Mouse (Mus musculus) cerebellum, postnatal 14 days (tissue): Measurements from ENCODE around the gene Ceacam9.
"Not testable (repeated sequence)": the region's sequence is repeated elsewhere in the genome, so short reads cannot be mapped to it uniquely, and the experiment has no call there.

Source experiments
- DNase-seq, 2 experiments: peaks; one replicate each; pipeline ENCODE4 v3.0.0; 2021; ENCODE audit warnings: mixed read lengths in 2 of 2

The Ceacam9 gene

GRCm38 (mm10) chr7:16721629-16722028 is at the start of gene Ceacam9:
TSS of gene Ceacam9 (plus strand) at chr7:16721929.
- DNase-seq = no peak

- no peak for DNase-seq
These were observed 47.9 kb upstream of the Ceacam9 start for GRCm38 (mm10) chr7:16673823-16674222.

DNA sequence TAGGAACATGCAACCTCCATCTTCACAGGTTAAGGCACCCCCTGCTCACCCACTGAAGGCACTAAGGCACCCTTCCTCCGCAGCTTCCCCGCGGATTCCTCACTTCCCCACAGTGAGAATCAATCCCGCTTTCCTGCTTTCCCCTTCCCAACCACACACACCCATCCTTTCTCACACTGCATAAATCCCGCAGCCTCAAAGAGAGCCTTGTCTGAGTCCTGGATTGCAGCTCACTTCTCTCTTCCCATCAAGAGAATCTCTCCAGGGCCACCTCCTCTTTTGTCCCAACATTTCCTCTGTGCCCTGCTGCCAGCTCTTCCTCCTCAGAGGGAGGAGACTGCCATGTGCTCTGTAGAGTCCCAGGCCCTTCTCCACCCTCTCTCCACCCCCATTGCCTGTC is 47.0 kb upstream of the Ceacam9 start:
- not testable (repeated sequence) for DNase-seq

DNA sequence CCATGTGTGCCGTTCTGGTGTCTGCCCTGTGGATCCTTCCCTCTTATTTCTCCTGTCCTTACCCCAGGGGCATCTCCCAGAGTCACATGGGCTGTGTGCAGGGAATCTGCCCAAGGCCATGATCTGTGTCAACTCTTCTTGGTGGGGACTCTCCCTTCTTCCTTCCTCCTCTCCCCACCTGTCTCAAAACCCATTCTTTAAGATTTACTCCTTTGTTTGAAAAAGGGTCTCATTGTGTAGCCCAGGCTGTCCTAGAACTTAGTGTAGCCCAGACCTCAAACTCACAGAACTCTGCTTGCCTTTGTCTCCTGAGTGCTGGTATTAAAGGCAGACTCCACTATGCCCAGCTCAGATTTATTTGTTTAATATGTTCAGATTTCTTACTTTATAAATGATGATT is 46.1 kb upstream of the Ceacam9 start, which contains the start of gene Ceacam15:
Gene Ceacam15, minus strand, starts transcription at position 101 of the 400 bp plus-strand sequence.
- no peak for DNase-seq

DNA sequence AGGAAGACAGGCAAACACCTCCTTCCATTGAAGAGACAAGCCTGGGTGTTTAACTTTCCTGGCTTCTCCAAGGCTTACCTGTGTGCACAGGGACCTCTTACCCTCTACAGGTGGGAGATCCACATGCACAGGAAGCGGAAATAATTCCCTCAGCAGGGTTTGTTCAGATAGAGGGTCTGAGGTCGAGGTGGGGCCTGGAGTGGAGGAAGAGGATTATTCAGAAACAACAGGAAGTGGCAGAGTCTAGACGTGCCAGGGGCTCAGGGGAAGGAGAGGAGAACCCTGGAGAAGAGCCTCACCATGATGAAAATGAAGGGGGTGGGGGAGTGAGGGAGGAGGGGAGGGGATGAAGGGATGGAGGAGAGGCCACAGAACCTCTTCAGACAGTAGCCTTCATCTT is 41.5 kb upstream of the Ceacam9 start:
- DNase-seq = not testable (repeated sequence)

DNA sequence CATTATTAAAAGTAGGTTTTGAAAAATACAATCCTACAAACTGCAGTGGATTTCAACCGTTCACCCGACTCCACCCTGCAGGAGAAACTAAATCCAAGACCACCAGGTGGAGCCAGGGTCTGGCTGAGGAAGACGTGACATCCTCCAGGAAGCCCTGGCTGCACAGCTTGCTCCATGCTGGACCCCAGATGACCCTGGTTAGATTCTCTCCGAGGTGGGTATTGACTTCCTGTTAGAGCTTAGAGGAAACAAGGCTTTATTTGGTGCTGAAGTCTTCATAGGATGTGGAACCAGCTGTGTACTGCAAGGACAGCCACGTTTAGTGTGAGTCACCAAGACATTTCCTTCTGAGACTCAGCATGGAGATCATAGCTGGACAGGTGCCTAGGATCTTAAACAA is 32.5 kb upstream of the Ceacam9 start:
- no peak for DNase-seq

DNA sequence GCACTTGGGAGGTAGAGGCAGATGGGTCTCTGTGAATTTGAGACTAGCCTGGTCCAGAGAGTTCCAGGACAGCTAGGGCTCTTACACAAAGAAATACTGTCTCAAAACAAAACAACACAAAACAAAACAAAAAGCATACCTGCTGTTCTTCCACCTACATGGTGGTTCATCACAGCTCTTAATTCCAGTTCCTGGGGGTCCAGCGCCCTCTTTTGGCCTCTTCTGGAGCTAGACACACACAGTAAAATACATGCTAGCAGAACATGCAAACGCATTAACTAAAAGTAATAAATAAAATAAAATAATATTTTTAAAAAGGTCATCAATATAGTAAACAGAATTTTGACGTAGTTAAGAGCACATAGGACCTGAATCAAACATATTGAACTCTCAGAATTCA is 26.7 kb upstream of the Ceacam9 start:
- peak; percentile 57 to 72 for DNase-seq

- DNase-seq = no peak
These were observed 22.7 kb upstream of the Ceacam9 start for GRCm38 (mm10) chr7:16699042-16699441.

DNA sequence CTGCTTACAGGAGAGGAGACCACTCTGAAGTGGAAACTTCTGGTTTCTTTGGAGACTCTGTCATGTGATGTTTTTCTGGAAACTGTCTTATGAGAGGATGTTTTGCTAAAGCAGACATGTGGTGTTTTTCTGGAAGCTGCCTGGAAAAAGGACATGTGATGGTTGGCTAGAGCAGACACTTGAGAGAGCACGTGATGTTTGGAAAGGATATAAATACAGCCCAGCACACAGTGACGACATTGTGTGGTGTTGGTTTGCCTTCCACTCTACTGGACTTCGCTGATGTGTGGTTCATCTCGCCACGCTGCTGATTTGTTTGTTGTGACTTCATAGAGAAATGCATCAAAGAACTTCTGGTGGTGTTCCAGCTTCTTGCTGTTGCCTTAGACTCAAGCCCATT is 21.1 kb upstream of the Ceacam9 start:
- no peak for DNase-seq

GRCm38 (mm10) chr7:16706385-16706784 is 15.3 kb upstream of the Ceacam9 start:
- no peak for DNase-seq

GRCm38 (mm10) chr7:16708244-16708643 is 13.5 kb upstream of the Ceacam9 start:
- no peak for DNase-seq

- DNase-seq = no peak
These were observed 11.1 kb upstream of the Ceacam9 start for GRCm38 (mm10) chr7:16710604-16711003.

DNA sequence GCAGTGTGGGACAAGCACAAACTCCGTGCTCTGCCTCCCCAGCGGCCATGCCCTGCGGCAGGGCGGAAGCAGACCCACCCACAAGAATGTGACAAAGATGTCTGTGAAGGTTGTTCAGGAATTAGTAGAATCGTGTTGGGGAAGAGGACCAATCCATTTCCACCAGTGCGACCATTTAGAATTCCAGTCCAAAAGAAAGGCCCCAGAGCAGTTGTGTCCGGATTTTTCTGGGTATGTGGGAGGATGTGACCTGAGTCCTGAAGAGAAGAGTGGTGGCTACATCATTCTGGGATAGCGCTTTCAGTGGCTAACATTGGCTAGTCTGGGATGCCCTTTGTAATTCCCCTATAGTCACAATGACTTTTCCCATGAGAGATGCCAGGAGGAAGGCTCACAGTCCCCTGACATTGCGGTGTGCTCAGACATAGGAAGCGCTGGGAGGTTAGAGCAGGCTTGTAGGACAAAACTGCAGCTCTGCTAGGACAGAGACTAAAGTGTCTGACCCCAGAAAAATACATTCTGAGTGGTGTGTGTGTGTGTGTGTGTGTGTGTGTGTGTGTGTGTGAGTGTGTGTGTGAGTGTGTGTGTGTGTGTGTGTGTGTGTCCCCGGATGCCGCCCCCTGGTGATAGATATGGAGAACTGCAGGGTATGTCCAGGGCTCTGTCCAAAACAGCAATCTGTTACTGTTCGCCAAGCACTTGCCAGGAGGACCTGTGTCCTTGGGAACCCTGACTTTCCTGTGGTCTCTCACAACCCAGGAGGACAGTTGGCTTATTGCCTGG is 8.9 kb upstream of the Ceacam9 start:
- DNase-seq = peak in 1 of 2 experiments; percentile 29

DNA sequence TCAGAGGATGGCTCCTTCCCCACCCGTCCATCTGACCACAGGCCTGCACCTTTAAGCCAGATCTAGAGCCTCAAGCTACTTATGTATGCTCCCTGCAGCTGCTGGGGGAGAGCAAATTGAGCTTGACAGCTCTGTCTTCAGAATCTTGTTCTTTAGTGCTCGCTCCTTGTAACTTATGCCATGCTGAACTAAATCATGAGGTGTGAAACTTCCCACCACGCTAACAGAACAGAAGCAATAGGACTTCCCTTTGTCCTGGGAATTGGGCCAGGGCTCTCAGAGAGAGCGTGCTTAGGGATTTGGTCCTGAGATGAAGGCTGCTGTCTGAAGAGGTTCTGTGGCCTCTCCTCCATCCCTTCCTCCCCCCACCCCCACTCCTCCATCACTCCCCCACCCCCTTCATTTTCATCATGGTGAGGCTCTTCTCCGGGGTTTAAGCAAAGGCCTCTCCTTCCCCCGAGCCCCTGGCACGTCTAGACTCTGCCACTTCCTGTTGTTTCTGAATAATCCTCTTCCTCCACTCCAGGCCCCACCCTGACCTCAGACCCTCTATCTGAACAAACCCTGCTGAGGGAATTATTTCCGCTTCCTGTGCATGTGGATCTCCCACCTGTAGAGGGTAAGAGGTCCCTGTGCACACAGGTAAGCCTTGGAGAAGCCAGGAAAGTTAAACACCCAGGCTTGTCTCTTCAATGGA is 5.1 kb upstream of the Ceacam9 start:
- DNase-seq = not testable (repeated sequence)

DNA sequence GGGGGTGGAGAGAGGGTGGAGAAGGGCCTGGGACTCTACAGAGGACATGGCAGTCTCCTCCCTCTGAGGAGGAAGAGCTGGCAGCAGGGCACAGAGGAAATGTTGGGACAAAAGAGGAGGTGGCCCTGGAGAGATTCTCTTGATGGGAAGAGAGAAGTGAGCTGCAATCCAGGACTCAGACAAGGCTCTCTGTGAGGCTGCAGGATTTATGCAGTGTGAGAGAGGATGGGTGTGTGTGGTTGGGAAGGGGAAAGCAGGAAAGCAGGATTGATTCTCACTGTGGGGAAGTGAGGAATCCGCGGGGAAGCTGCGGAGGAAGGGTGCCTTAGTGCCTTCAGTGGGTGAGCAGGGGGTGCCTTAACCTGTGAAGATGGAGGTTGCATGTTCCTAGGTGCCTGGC is 761 bp downstream of the Ceacam9 start:
- not testable (repeated sequence) for DNase-seq

GRCm38 (mm10) chr7:16728596-16729348 is 7.0 kb downstream of the Ceacam9 start:
- peak; percentile 83 to 90 for DNase-seq

DNA sequence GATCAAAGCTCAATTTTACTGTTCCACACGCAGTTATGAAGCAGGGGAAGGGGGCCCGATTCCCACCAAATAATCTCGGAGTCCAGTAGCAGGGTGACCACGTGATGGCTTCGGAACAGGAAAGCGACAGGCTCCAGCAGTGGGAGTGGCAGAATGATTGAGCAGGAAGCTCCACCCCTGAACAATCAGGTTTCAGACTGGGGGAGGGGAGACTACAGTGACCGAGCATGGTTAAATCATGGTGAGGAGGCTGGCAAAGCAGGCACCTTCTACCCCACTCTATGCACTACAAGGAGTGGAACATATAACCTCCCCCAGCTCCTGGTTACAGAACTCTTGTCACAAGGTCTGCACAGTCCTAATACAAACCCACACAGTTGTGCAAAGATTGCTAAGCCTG is 7.8 kb downstream of the Ceacam9 start:
- not testable (repeated sequence) for DNase-seq

- DNase-seq = no peak
These were observed 9.1 kb downstream of the Ceacam9 start for GRCm38 (mm10) chr7:16730791-16731190.

- DNase-seq = no peak
These were observed 10.2 kb downstream of the Ceacam9 start for GRCm38 (mm10) chr7:16731893-16732422.

- peak; percentile 38 to 42 for DNase-seq
These were observed 15.9 kb downstream of the Ceacam9 start for GRCm38 (mm10) chr7:16737606-16738072.

DNA sequence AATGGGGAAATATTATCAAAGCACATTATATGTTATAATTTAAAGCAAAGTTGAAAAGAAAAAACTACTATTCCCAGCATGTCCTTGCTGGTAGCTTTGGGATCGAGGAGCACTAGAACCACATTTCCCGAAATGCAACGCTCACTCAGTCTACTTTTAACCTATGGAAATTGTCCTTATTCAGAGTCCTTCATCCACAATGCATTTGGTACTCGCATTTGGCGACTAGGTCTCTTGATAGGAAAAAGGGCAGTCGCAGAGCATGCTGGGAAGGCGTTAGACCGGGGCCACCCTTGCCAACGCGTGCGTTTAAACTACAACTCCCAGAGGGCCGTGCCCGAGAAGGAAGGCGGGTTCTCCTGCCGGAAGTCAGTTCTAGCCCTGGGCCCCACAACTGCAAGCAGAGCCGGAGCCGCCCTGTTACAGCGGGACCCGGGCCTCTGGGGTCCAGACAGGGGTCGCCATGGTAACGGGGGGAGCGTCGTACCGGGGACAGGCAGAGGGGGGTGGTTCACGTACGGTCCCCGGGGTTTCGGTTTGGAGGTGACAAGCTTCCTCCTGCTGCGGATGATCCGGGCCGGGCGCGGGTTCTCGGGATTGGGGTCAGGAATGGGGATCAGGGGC is 16.5 kb downstream of the Ceacam9 start, which contains the start of gene Ap2s1:
Gene Ap2s1, plus strand, starts transcription at position 338 of the 624 bp plus-strand sequence.
- peak; percentile 98 to 99 for DNase-seq

- peak in 1 of 2 experiments; percentile 22 for DNase-seq
These were observed 17.4 kb downstream of the Ceacam9 start for GRCm38 (mm10) chr7:16739056-16739604.
